Mouse (Mus musculus) heart, embryonic 15.5 days (tissue): ENCODE measurements around the gene Xpo6. TPM values are rescaled to one million over a fixed set of nuclear protein-coding genes. Genes with fewer than 3 reads are reported as not detected.

ENCODE experiments used
- polyA plus RNA-seq: library from polyadenylated mRNA; unstranded; fragments of >200 nt; fragmentation: Nextera tagmentation; extraction: Ambion mirVana; gene quantifications from 2 replicates; pipeline ENCODE4 v1.2.1, GENCODE M21; 2015

Gene Xpo6
- polyA plus RNA-seq, 1 experiment from 2014 or later, result 21.9 TPM

Other genes starting within 250 kb of the Xpo6 start
- 7.7 and 8.5 TPM in 2 replicates for gene Gsg1l, start 118.1 kb downstream of the Xpo6 start, polyA plus RNA-seq
- gene Sbk1, start 72.1 kb upstream of the Xpo6 start, polyA plus RNA-seq, result 11.2 and 16.4 TPM in 2 replicates
- gene Lat, start 169.1 kb upstream of the Xpo6 start, polyA plus RNA-seq, result 4.3 and 22.6 TPM in 2 replicates
- 36.0 and 46.3 TPM in 2 replicates for gene Spns1, start 176.9 kb upstream of the Xpo6 start, polyA plus RNA-seq
- 1.4 and 2.6 TPM in 2 replicates for gene Nfatc2ip, start 196.2 kb upstream of the Xpo6 start, polyA plus RNA-seq
- 0.09 TPM in 1 of 2 replicates, not detected in the other for gene Cd19, start 214.4 kb upstream of the Xpo6 start, polyA plus RNA-seq
- gene Rabep2, start 228.3 kb upstream of the Xpo6 start, polyA plus RNA-seq, result 16.3 and 22.8 TPM in 2 replicates